Mouse (Mus musculus) retina, adult 2 months (tissue): ENCODE data around the gene Chd1l.
A peak's percentile ranks its signal among the peaks of the same experiment; 100 is the strongest.

ENCODE experiments used
- DNase-seq: peaks from one replicate; pipeline ENCODE4 v3.0.0-alpha.2; 2012; ENCODE audit warnings: low read depth, low spot score

The Chd1l gene

GRCm38 (mm10) chr3:97609845-97610410, at the start of gene Chd1l:
Chd1l (minus strand) TSS chr3:97610203.
- DNase-seq, result peak; percentile 84

GRCm38 (mm10) chr3:97659746-97660145, 49.7 kb upstream of the Chd1l start:
- DNase-seq, result no peak

GRCm38 (mm10) chr3:97658426-97659193, 48.6 kb upstream of the Chd1l start:
- no peak for DNase-seq

- peak; percentile 97 for DNase-seq
Observed at GRCm38 (mm10) chr3:97657655-97658411, 47.8 kb upstream of the Chd1l start, which contains the start of gene Prkab2. Prkab2 (plus strand) TSS chr3:97658193.

GRCm38 (mm10) chr3:97654901-97655300, 44.9 kb upstream of the Chd1l start:
- no peak for DNase-seq

- DNase-seq, result no peak
Observed at GRCm38 (mm10) chr3:97653781-97654180, 43.8 kb upstream of the Chd1l start.

- no peak for DNase-seq
Observed at GRCm38 (mm10) chr3:97651604-97652003, 41.6 kb upstream of the Chd1l start.

- no peak for DNase-seq
Observed at GRCm38 (mm10) chr3:97649469-97649868, 39.5 kb upstream of the Chd1l start.

- no peak for DNase-seq
Observed at GRCm38 (mm10) chr3:97649022-97649421, 39.0 kb upstream of the Chd1l start.

- DNase-seq, result no peak
Observed at GRCm38 (mm10) chr3:97648518-97648917, 38.5 kb upstream of the Chd1l start.

GRCm38 (mm10) chr3:97642001-97642400, 32.0 kb upstream of the Chd1l start:
- DNase-seq, result no peak

- no peak for DNase-seq
Observed at GRCm38 (mm10) chr3:97641396-97641795, 31.4 kb upstream of the Chd1l start.

- no peak for DNase-seq
Observed at GRCm38 (mm10) chr3:97634288-97634761, 24.3 kb upstream of the Chd1l start.

- no peak for DNase-seq
Observed at GRCm38 (mm10) chr3:97633456-97633855, 23.5 kb upstream of the Chd1l start.

GRCm38 (mm10) chr3:97631258-97631860, 21.4 kb upstream of the Chd1l start:
- DNase-seq, result no peak

GRCm38 (mm10) chr3:97630746-97631145, 20.7 kb upstream of the Chd1l start:
- DNase-seq, result no peak

- no peak for DNase-seq
Observed at GRCm38 (mm10) chr3:97629941-97630340, 19.9 kb upstream of the Chd1l start.

GRCm38 (mm10) chr3:97628391-97629001, 18.5 kb upstream of the Chd1l start, which contains the start of gene Fmo5:
Fmo5 (plus strand) TSS chr3:97628804.
- no peak for DNase-seq

GRCm38 (mm10) chr3:97627893-97628292, 17.9 kb upstream of the Chd1l start:
- no peak for DNase-seq

GRCm38 (mm10) chr3:97624611-97625010, 14.6 kb upstream of the Chd1l start:
- DNase-seq, result no peak

- DNase-seq, result no peak
Observed at GRCm38 (mm10) chr3:97620657-97621056, 10.7 kb upstream of the Chd1l start.
